Mouse (Mus musculus) heart, adult 2 months (tissue): Measurements from ENCODE around the gene Ptprn2.

Experiments
- EP300 ChIP-seq: fragments of 200-500 bp; IDR thresholded peaks from 2 replicates; pipeline ENCODE4 v1.6.1; 2011; ENCODE audit warnings: low read depth, low read length, control low read depth; ENCODE audit not compliant: insufficient read depth
- POLR2A ChIP-seq: fragments of 200-500 bp; IDR thresholded peaks from 2 replicates; pipeline ENCODE4 v1.6.1; 2011; ENCODE audit warnings: mild to moderate bottlenecking, low read depth, low read length, control low read depth; ENCODE audit not compliant: insufficient read depth

- TF ChIP-seq POLR2A (no peak), EP300 (no peak)
Measured at GRCm38 (mm10) chr12:117153166-117153480, 667.6 kb downstream of the Ptprn2 start.
